Mouse (Mus musculus) ovary, adult 18-20 months (tissue): ENCODE results near the gene Tpr.

Experiments used
- DNase-seq: peaks from one replicate; pipeline ENCODE4 v3.0.0; 2022; ENCODE audit warnings: low spot score, mixed read lengths

Tpr gene

GRCm38 (mm10) chr1:150463068-150463467 lies 70.4 kb downstream of the Tpr start:
- DNase-seq = no peak

DNA sequence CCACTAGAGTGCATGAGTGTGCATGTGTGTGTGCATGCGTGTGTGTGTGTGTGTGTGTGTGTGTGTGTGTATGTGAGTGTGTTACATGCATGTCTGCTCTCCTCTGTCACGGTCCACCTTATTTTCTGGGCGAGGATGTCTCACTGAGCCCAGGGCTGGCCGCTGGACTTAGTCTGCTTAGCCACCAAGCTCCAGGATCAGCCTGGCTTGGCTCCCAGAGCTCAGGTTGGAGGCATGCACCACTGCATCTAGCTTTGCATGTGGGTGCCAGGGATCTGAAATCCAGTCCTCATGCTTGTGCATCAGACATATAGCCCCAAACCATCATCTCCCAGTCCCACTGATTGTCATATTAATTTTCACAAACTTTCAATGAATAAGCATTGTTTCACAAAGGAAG lies 71.1 kb downstream of the Tpr start:
- DNase-seq = no peak

- no peak for DNase-seq
Observed at GRCm38 (mm10) chr1:150465364-150465763, 72.7 kb downstream of the Tpr start.

DNA sequence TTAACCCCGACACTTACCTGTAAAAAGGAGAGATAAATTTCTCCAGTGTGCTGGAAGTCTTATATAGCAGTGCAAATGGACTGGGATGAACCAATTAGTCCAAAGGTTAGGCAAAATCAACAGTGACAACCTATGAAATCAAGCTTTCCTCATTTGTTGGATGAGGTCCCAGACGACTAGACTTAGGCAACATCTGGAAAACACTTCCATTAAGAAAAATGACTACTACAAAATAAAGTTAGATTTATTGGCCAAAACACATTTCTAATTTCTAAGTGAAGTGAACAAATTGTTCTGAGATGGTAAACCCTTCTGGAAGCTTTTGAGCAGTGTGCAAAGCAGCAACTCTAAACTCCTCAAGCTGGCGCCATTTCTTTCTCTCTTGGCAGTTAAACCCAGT lies 73.5 kb downstream of the Tpr start, which contains the start of gene Prg4:
TSS of gene Prg4 (minus strand) at position 34 of the 400 bp plus-strand sequence.
- DNase-seq = no peak

- DNase-seq = no peak
Observed at GRCm38 (mm10) chr1:150469992-150470391, 77.4 kb downstream of the Tpr start.

- no peak for DNase-seq
Observed at GRCm38 (mm10) chr1:150472525-150472924, 79.9 kb downstream of the Tpr start.

DNA sequence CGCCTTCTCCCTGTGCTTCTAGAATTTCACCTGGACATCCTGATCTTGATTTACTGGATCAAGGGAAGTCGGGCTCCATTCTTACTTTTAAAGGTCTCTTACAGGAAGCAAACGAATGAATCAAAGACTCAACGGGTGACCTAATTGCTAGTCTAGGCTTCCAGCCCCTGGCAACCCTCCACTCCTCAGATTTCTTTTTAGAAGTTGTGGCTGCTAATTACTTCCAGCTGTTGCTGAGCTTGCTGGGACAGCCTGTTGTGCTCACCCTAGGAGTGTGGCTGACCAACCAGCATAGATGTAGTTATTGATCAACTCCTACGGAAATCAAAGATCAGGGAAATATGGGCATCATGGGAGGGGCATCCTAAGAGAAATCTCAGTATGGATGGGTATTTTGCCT lies 88.0 kb downstream of the Tpr start:
- no peak for DNase-seq

DNA sequence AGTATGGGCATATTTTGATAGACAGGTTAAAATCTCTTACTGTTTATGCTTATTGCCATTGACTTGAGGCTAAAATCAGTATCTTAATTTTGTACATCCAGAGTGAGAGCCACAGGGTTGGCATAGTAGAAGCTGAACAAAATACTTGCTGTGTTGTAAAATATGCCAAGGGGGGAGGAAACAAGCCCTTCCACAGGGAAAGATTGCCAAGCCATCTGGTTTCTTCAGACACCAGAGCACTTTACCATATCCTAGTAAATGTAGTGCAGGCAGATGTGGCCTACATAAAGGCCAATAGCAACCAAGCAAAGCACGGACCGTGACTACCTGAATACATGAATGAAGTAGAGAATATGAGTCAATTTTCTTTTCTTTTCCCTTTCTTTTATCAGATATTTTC lies 96.5 kb downstream of the Tpr start:
- no peak for DNase-seq

DNA sequence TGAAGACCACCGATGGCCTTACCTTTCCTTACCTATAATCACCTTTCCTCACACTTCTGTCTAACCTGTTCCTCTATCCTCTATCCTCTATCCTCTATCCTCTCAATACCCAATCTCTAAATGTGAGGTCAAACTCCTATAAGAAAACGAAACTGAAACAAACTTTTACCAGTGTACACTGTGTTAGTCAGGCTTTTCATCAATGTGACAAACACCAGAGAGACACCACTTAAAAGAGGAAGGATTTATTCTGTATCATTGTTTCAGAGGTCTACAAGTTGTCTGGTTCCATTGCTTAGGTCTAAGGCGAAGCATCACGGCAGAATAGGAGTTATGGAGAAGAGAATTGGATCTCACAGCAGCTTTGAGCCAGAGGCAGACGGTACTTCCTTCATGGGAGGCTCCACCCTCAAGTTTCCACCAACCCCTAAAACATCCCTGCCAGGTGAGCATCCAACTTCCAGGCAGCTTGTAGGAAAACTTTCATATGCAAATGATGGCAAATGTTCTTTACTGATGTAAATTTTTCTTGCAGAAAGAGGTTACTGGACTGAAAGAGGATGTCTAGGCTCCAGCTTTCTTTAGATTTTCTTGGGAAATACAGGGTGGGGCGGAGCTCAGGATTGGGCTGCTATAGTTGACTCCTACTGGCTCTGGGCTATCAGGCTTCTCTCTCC lies 104.1 kb downstream of the Tpr start:
- DNase-seq = no peak

GRCm38 (mm10) chr1:150497690-150498089 lies 105.1 kb downstream of the Tpr start:
- DNase-seq = no peak

DNA sequence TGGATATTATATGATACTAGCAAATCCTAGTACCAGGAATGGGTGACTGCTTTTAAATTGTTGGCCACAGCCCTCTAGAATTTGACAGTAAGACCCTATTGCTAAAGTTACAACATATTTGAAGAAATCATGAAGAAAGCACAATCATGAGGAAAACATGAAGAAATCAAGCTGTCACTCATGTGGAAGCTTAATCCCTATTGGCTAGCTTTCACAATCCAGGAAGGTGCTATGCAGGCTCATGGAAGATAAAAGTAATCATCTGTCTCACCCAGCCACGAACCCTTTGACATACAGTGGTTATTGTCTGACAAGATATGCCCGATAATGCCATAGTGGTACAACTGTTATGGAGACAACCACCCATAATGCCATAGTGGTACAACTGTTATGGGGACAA lies 105.5 kb downstream of the Tpr start:
- DNase-seq = no peak
